Mouse (Mus musculus): ENCODE measurements around the gene Ubr1.
"Not testable (repeated sequence)": the region's sequence is repeated elsewhere in the genome, so short reads cannot be mapped to it uniquely, and the experiment has no call there.

The Ubr1 gene

DNA sequence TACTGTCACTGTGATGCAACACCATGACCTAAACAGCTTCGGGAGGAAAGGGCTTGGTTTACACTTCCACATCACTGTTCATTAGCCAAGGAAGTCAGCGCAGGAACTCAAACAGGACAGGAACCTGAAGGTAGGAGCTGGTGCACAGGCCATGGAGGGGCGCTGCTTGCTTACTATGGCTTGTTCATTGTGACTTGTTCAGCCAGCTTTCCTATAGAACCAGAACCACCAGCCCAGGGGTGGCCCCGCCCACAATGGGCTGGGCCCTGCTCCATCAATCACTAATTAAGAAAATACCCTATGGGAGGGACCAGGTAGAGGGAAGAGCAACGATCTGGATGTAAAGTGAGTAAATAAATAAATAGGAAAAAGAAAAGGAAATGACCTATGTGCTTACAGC, 2.4 kb upstream of the Ubr1 start:
- no peak for DNase-seq

DNA sequence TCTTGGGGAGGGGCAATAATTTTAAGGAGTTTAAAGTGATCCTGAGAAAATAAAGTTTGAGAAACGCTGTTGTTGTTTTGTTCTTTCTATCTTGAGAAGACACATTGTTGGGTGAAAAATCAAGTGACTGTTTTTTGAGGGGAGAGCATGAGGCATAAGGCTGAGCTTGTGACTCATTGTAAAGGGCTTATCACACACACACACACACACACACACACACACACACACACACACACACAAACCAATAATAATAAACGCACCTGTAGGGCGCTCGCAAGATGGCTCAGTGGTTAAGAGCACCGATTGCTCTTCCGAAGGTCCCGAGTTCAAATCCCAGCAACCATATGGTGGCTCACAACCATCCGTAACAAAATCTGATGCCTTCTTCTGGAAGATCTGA, 1.7 kb upstream of the Ubr1 start:
- DNase-seq, result not testable (repeated sequence)

DNA sequence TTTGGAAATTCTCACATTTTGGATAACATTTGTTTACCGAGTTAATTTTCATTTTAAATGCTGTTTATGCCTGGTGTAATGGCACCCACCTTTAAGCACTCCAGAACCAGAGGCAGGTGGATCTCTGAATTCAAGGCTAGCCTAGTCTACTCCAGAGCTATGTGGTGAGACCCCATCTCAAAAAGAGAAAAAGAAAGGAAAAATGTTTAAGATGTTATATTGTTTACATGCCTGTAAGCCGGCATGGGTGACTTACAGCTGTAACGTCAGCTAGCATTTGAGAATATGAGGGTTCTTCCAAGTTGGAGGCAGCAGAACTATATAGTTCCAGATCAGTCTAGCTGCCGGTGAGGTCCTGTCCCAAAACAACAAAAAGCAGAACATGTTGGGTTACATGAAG, 1.3 kb upstream of the Ubr1 start:
- no peak for DNase-seq

DNA sequence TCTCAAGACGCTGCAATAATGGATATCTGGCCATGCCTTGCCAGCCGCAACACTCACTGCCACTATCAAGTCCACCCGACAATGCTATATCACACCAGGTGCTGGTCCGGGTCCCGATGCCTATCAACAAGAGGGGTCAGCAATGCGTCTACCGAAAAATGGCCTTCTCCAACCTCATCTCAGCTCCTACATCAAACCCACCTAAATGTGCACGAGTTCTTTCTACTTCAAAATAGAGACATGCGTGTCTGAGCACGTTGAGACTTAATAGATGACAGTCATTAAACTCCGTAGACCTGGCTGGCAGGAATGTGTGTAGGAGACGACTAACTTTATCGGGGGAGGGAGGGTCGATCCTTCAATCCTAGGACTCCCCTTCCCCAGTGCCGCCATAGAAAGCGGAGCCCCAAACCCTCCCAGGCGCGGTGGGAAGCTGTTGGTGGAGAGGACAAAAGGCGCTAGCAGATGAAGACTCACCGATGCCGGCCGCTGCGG, 423 bp downstream of the Ubr1 start:
- DNase-seq, result no peak

DNA sequence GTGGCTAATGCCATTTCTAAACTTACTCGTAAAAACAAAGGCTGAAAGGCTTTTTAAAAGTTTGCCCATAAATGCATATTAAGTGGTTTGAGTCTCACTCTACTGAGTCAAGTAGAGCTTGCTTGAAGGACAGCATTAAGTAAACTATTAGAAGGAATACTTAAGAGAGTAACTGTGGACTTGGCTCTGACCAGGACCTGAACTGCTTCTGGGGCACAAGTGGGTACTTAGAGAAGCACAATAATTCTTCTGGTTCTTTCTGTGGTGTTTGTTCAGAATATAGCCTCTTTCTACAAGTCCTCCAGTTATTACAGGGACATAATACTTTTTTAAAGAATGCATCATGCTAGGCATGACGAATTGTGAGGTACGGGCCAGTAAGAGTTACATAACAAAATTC, 5.0 kb downstream of the Ubr1 start:
- DNase-seq, result no peak

DNA sequence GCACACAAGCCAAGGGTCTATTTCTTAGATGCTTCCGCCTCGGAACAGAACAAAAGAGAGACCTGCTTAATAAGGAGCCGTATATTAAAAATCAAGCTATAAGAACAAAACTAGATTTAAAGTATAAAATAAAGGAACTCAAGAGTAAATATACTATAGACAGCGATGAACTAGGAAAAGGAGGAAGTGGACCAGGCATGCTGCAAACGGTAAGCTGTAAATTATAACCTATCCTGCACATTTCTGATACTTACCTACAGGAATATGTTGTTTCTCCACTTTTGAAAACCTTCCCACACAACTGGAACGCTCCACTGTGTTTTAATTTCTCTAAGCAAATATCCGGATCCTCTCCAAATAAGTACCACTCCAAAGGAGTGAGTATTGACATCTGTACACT, 7.4 kb downstream of the Ubr1 start:
- no peak for DNase-seq

DNA sequence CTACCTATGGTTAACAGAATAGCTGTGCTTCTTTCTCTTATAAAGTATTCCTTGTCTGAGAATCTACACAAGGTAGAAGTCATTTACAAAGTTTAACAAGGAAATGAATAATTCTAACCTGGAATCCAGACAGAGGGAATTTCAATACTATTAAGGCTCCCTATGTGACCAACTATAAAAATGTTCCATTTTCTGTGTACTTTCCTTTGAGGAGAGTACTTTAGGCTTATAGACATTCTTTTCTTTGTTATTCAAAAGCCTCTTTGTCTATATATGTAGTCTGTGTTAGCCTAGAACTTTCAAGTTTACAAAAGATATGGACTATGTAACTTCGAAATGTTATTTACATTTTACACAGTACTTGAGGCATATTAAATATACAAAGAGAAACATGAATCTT, 10.3 kb downstream of the Ubr1 start:
- DNase-seq, result no peak

DNA sequence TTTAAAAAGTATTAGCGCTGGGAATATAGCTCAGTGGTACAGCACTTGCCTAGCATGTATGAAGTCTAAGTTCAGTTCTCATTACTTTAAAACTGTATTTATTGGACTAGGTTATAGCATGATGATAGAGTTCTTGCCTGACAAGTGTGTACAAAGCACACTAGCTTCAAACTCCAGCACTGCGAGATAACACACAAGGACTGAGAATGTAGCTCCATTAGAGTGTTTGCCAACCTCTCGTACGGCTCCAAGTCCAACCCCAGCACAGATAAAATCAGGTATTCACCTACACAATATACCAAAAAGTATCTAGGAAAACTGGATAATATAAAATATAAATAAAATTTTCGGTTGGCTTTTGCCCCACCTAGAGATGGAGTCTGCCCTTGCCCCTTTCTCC, 10.7 kb downstream of the Ubr1 start:
- no peak for DNase-seq

DNA sequence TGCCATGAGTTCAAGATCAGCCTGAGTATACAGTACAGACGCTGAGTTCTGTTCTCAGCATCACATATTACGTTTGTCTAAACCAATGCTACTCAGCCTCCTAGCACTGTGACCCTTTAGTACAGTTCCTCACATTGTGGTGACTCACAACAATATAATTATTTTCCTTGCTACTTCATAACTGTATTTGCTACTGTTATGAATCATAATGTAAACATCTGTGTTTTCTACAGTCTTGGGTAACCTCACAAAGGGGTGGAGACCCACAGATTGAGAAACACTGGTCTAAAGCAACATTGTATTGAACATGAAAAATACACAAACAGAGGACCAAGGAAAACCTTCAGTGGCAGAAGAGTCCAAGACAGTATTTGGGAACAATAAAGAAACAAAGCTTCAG, 11.2 kb downstream of the Ubr1 start:
- DNase-seq, result no peak

DNA sequence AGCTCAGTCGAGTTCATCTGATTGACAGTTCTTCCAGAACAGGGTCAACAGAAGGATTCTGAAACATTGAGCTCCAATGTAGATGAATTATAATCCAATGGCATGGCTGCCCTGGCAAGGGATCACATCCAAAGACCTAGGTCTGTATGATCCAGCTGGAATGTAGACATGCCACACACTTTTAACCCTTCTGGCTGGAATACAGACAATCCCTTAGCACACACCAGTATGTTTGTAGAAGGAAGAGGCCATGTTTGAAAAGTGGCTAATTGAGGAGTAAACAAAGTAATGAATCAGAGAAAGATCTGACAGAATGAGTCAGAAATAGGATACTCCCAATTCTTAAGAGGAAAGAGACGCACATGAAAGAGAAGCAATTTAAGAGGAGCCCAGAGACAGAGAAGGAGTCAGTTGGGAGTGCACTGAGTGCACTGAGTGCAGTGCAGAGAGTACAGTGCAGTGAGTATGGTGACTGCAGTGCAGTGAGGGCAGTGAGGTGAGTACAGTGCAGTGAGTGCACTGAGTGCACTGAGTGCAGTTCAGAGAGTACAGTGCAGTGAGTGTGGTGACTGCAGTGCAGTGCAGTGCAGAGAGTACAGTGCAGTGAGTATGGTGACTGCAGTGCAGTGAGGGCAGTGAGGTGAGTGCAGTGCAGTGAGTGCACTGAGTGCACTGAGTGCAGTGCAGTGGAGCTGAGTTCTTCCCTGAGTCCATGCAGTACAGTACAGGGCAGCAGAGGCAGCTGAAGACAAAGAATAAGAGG, 18.2 kb downstream of the Ubr1 start:
- no peak for DNase-seq

DNA sequence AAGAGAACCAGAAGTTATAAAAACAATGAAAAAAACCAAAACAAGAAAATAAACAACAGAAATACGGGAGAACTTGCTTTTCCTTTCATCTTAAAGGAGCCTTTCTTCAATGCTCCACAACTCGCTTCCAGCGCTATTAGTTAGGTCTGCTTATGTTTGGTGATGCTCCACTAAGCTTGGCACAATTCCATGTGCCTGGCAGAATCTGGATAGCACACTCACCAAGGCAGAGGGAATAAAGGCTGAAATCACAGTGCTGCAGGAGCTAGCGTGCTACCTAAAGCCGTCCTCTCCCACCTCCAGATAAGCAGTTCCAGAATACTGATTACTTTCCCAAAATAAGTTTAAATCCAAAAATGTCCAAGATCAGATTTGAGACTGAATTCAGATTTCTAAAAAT, 19.3 kb downstream of the Ubr1 start:
- no peak for DNase-seq

DNA sequence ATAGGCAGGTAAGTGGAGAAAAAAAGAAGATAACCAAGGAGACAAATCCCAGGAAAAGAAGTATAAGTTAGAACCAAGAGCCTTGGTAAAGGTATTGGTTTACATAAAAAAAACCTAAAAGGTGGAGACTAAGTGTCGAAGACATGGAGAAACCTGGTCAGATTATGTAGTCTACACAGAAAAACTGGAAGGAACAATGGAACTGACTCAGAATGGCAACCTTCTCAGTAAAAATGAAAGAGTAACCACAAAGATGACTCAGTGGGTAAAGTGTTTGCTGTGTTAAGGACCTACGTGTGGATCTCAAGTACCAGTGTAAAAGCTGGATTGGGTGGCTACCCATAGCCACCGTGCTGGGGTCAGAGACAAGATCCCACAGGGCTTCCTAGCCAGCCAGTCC, 37.5 kb downstream of the Ubr1 start:
- DNase-seq, result no peak

DNA sequence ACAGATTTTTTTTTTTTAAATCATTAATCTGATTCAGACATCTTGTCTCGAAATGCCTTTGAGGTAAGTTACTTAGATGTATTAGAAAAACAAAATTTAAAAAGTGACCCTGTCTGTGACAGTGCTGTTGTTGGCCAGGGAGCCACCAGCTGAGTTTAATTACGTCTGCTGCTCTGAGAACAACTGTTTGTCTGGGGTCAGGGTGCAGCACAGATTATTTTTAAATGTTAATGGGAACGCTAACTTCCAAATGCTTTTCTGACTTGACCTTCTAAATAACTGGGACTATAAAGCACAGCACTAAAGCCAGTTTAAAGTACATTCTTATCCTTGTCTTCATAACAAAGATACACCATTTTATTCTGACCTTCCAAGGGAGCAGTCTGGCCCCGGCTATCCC, 61.0 kb downstream of the Ubr1 start:
- DNase-seq, result no peak

DNA sequence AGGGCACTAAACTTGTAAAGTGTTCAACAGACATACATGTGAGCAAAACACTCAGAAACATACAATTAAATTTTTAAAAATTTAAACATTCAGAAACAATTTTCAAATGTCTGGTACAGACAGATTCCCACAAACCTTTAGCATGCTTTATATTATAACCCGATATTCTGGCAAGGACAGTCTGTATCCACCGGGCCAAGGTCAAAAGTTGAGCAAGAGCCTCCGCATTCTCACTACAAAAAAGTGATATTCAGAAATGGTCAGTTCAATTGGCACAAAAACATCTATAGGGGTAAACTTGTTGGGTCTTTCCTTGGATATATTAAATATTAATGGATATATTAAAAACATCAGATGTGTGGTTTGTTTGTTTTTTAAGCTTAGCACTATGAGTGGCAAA, 74.2 kb downstream of the Ubr1 start:
- DNase-seq, result no peak

DNA sequence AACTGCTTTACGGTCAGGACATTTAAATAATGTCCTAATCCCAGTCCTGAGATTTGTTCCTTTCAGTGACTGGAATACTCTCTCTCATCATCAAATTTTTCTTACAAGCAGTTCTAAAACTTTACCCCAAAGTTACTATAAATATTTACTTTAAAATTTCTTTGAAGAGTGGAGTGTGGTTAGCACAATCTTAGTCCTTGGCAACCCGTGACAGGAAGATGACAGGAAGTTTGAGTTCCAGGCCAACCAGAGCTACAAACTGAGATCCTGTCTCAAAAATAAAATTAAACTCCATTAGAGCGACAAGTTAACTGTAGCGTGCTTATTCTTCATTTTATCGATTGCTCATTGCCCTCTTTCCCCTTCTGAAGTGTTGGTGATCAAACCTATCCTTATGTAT, 82.9 kb downstream of the Ubr1 start:
- DNase-seq, result no peak

DNA sequence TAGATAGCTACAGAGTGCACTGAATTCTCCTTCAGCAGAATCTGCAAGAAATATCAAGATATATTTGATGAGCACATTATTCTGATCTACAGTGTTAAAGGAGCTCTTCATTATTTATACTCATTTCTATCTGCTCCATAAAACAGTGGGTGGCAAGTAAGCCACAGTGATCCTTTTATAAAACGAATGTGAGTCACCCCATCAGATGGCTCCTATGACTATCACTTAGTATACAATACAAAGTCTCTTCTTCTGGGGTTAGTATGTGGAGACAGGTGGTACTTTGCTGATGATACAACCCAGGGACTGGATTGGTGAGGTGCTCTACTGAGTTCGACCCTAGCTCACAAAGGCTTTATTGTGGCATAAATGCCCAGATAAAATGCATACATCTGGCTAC, 97.3 kb downstream of the Ubr1 start:
- no peak for DNase-seq

DNA sequence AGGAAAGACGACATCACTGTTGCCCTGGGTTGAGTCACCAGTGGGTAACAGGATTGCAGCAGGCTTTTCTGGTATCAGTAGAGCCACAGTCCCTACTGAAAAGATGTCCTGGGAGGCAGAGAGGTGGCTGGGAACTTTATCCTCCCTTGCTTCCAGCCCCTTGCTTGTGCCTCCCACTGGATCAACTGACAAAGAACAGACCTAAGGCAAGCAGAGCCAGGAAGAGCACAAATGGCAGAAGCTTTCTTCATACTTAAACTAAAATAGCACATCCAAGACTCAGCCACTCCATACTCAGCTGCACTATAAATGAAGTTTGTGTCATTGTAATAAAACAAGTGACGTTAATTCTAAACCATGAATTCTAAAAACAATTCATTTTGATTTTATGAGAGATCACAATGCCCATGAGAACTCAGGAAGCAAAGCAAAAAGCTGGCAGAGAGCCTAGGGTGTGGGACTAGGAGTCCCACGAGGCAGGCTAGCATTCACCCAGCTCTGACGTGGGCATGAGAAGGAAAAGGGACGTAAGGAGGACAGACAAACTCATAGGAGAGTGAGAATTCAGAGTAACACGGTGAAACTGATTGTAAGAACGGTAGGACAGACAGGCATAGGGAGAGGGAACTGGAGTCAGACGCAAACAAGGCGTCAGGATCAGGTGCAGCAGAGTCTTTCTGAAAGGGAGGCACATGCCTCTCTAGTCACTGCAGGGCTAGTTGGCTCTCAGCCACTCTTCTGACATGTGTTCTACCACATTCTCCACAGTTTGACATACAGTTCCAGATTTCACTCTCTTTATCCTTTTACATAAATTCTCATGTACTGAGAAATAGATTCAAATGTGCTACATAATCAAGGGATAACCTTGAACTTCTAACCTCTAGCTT, 98.8 kb downstream of the Ubr1 start:
- no peak for DNase-seq

DNA sequence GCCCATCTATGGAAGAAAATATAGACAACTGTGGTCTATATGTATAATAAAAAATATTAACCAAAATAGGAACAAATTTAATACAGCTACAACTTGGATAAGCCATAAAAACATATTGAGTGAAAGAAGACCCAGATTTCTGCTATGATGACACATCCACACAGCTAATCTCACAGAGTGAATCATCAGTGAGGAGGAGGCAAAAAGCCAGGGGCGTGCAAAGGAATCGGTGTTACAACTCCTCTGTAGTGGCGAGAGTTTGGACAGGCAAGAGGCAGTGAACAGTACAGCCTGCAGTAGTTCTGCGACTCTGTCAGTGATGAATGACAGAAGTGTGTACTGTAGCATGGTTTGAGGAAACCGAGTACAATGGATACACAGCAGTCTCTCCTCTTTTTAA, 103.2 kb downstream of the Ubr1 start:
- no peak for DNase-seq

DNA sequence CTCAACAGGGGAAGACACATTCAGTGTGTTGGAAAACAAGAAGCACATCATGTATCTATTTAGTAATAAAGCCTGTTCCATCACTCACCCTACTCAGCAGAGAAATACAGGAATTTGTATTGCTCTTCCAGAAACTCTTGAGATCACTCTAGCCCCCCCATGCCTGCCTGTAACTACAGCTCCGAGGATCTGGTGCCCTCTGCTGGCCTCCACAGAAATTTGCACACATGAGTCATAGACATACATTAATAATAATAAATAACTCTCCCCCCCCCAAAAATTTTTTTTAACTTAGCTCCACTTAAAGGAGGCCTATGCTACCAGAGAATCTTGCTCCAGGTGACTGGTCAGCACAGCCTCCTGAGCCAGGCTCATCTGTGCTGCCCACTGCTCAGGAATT, 104.0 kb downstream of the Ubr1 start:
- peak; percentile 60 for DNase-seq

DNA sequence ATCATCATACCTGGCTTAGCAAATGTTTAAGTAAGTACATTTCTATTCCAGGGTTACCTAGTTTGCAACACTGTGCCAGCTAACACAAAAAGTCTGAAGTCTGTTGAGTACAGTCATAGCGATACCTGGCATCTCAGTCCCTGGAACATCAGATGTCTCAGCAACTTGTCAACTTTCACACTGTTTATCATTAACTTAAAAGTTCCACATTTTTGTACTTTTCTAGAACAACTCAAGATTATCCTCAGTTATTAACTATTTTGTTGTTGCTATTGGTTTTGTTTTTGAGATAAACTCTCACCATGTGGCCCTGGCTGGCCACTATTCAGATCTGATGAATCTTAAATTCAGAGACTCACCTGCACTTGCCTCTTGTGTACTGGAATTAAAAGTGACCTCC, 107.1 kb downstream of the Ubr1 start:
- no peak for DNase-seq

DNA sequence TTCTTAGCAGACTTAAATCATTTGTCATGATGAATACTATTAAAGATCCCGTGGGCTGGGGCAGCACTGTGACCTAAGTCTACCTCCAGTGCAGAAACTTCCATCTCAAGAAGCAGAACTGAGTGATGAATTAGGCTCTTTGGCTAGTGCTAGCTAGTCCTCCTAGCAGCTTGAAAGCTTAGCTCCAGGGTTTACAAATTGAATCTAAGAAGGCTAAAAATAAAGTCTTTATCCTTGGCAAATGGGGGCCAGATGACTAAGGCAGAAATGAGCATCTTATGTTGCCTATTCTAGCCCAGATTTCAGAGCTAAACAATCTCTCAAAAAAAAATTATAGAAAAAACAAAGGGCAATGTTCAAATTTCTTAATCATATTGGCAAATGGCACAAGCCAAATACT, 109.8 kb downstream of the Ubr1 start:
- DNase-seq, result no peak

DNA sequence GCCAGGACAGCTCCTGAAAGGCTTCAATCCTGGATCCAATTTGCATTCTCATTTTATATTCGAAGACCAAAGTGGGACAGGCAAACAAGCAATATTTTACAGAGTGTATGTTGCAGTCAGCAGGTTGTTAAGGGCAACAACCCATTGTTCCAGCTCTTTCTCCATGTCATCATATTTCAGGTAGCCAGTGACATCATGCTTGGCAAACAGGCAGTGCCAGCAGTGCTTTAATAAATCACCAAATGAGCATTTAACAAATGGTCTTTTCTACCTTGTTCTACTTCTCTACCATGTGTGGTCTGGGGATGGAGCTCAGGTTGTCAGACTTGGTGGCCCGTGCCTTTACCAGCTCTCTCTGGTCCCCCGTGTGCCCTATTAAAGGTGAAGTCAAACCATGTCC, 112.4 kb downstream of the Ubr1 start:
- DNase-seq, result no peak

DNA sequence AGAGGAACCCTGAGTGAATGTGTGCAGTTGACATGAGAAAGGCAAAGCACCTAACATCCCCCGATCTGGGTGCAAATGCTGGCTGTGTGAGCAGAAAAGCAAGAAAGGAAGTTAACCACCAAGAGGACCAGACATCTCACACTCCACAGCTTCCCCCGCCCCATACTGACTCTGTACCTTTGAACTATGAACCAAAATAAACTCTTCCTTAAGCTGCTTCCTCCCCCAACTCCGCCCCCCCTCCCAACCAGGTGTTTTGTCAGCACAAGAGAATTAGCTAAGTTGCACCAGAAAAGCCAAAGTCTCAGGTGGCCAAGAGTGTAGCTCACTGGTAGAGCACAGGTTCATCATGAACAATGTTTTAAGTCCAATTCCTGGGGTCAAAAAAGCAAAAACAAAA, 117.4 kb downstream of the Ubr1 start:
- peak; percentile 74 for DNase-seq

DNA sequence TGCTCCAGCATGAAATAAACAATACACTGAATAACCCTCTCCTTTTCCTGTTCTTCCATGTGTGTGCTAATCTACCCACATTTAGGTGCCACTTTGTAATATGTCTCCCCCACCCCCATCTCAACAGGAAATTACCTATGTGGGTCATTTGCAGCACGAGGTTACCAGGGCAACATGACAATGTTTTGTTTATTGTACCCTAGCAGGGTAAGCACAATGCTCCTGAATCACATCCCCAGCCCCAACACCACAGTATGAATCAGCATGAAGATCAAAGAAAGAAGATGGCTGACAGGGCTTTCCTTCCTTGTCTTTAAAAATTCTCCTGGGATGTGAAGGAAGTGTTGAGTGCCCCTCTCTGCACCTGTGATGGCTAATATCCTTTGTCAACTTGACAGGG, 117.9 kb downstream of the Ubr1 start:
- peak; percentile 45 for DNase-seq

All from thymus, postnatal 25 days (tissue).